Mouse (Mus musculus): ENCODE measurements around the gene Pdzd7. TPM values are rescaled to one million over a fixed set of nuclear protein-coding genes. Genes with fewer than 3 reads are reported as not detected.
"Not testable (repeated sequence)": the region's sequence is repeated elsewhere in the genome, so short reads cannot be mapped to it uniquely, and the experiment has no call there.

The Pdzd7 gene
- total RNA-seq, 4 experiments from 2014 or later, result 0.12 to 1.00 (median 0.56) TPM

DNA sequence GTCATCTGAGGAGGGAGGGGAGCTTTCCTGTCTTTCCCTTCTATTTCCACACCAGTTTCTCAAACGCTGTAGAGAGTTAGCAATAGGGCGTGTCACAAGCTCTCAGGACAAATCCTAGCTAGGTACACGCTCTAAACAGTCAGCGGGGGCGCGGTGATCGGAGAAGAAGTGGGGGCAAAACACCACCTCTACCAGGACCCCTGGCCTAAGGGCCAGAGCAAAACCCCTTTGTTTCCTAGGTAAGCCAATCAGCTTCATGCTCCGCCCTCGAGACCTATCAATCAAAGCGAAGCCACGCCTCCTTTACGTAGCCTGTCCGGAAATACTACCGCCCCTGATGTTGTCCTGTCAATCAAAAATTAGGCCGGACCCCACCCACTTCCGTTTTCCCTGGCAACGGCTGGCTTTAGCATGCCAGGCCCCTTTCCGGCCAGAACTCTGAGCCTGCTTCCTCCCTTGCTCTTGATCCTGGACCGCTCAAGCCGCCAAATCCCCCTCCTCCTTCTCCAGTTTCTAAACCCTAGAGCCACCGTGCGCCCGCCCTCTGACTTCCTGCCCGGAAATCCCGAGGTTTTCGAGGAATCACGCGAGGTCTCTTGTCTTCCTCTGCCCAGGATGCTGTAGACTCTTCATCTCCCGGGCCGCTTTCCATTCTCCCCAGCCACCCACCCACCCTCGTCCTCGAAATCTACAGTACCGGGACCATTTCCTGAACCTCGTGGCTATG is 12.8 kb upstream of the Pdzd7 start:
- peak; percentile 92 for DNase-seq

DNA sequence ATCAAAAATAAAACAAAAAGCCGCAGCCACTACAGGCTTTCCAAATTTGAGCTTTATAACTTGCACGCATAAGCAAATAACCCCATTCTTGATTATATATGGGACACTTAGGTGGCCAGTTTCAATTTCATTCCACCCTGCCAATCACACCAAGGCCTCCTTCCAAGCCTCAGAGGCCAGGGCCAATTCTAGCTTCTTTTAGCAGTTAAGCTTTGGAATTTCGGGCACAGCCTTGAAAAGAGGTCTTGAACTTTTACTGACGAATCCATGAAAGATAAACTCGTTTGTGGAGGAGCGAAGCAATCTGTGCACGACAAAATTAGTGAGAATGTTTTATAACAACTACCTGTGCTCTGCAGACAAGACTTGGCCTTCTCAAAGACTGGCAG is 12.2 kb upstream of the Pdzd7 start:
- peak; percentile 63 for DNase-seq

DNA sequence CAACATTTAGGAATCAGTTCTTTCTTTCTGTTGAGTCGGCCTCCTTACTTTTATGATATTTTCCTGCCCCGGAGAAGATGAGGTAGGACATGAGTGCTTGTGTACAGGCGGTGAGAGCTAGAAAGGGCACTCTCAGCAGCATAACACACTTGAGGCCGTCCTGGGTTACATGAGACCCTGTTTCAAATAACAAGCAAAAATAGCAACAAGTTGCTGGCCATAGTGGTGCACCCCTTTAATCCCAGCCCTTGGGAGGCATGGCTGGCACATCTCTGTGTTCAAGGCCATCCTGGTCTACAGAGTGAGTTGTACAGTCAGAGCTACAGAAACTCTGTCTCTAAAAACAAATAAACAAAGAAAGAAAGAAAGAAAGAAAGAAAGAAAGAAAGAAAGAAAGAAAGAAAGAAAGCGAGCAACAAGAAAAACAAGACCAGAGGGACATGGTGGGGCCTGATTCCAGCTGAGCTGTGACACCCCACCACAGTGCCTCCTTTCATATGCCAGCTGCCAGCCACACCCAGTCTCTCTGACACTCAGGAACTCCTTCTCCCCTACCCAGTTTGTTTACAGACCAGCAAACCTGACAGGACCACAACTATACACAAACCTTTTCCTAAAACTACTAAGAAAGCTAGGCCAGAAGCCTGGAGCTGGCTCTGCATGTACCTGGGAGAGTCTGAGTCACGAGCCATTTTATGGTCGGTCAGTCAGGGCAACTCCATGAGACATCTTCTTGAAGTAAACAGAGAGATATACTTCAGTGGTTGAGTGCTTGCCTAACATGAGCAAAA is 11.6 kb upstream of the Pdzd7 start:
- DNase-seq, result no peak

DNA sequence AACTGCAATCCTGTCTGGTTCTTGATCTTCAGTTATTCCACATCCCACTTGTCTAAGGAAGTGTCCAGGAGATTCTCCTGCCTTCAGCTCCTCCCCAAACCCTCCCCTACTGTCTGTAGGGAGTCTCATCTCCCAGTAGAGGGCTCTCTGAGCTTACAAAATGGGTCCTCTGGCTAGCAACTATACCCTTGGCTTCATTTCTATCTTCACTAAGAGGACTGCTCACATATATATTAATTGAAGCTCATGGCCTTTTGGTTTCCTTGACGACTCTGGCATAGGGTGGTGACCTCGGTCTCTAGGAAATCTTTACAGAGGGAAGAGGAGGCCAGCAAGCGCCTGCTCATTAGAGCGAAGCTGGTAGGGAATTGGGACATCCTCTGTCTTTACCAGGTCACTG is 10.8 kb upstream of the Pdzd7 start:
- DNase-seq, result no peak

DNA sequence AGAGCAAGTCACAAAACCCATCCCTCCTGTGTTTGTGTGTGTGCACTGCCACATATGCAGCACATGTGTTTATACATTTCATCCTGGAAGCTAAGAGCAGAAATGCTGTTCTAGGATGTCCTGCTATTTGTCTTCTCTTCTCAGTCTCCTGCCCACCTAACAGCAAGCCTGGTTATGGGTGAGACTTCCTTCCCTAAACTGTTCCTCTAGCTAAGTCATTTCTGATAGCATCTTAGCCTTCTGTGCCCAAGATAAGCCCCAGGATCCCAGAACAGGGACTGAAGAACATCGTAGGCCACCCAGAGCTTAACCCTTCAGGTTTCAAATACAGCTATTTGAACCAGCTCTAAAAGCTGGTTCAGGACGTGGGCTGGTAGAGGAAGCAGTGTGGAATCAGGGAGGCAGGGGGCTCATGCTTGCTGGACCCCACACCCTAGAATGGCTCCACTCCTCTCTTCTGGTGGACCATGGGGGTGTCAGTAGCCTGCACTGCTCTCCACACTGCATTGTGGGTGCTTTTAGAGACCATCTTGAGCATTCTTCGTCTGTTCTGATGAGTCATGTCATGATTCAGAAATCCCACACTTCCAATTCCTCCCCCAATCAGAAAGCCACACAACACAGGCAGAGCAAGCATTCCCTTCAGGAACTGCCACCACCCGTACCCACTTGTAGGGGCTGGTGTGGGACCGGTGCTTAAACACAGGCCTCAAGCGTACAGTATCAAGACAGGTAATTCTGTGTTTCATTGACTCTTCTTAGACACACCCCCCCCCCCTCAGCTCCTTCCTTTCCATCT is 9.6 kb upstream of the Pdzd7 start:
- DNase-seq, result no peak

DNA sequence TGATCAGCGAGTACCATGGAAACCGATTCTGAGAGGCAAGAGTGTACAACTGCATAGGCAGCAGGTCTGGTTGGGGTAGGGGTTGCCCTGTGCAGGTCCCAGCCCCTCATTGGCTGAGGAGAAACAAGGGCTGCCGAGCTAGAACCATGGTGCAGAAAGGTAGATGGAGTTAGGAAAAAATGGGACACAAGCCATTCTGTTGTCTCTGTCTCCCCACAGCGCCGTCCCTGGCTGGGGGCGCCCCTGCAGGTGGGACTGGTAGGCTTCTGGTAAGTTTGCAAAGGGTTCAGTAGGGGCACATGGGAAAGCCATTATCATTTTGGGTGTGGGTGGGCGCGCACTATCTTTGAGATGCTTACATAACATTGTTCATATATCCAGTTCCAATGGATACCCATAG is 7.9 kb upstream of the Pdzd7 start:
- DNase-seq, result no peak

DNA sequence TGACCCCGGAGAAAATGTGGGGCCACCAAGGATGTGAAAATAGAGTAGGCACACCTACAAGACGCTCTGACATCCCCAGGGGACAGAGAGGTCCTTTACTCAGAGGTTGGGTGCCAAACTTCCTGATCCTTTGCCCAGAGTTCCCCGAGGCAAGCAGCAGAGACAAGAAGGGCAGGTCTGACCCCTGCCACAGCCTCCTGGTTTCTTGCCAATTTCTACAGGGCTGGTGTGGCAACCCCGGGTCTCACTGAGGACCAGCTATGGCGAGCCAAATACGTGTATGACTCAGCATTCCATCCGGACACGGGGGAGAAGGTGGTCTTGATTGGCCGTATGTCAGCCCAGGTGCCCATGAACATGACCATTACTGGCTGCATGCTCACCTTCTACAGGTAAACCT is 4.0 kb upstream of the Pdzd7 start:
- DNase-seq, result no peak

DNA sequence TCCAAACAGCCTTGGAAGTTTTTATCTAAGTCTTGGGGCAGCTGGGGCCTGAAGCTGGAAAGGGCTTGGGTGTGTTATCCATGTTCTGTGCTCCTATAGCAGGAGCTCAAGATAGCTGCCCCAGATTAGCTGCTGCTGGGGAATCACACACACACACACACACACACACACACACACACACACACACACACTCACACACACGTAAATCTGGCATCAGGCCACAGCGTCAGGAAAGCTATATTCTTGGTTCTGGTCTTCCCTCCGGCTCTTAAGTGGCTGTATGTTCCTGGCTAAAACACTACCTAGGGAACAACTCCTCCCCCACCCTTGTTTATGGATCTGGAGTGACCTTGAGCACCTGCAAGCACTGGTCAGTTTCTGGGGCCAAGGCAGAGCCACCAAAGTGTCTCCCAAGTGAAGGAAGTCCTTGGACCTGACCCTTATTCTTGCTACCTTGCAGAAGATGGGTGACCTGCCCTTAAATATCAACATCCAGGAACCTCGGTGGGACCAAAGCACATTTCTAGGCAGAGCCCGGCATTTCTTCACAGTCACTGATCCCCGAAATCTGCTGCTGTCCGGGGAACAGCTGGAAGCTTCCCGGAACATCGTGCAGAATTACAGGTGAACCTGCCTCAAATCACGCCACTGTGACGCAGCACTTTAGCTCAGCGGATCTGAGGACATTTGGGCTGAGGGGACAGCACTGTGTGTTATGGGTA is 3.3 kb upstream of the Pdzd7 start:
- no peak for DNase-seq

DNA sequence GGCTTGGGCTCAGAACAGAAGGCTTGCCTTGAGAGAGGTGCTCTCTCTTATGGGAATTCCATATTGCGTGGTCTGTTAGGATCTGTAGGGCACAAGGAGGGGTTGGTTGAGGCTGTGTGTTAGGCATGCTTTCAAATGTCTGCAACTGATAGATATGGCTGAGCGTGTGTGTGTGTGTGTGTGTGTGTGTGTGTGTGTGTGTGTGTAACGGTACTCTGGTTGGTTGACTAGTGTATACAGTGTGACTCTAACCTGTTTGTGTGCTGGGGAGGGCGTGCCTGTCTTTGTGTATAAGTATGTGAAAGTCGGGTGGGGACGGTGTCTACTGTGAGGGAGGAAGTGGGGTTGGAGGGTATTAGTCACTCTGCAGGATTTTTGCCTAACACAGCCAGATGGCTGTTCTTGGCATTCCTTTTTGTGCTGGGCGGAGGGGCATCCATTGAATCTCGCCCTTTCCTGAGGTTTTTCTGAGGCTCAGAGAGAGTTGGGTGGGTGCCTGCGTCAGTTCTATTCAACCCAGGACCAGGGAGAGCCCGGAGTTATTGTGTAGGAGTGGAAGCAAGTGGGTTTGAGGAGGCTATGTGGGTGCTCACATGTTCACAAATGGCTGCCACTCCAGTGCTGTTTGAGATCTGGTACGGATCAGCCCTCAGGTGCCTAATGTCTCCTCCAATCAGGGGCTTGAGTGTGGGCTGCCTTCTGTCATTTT is 2.6 kb upstream of the Pdzd7 start:
- no peak for DNase-seq

DNA sequence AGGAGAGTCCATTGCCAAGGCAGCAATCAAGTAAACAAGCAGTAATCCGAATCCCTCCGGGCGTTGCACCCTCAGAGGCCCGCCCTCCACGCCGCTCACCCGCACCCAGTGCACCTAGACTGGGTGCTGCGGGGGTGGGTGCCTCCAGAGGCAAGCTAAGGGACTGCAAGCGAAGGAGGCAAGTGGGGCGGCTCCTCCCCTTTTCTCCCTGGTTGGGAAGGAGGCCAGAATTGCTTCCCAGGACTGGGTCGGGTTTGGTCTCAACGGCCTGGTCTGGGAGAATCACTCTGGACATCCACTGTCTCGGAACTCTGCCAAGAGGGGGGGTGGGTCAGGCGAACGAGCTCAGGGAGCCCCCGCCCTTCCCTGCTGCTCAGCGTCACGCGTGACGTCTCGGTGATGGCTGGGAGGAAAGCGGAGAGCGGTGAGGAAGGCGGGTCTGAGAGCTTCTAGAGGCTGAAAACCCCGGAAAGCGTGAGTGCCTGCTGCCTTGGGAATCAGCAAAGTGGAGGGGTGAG is 2.0 kb upstream of the Pdzd7 start, which contains the start of gene Sfxn3:
Gene Sfxn3, plus strand, starts transcription at position 87 of the 518 bp plus-strand sequence.
- DNase-seq, result peak; percentile 94

DNA sequence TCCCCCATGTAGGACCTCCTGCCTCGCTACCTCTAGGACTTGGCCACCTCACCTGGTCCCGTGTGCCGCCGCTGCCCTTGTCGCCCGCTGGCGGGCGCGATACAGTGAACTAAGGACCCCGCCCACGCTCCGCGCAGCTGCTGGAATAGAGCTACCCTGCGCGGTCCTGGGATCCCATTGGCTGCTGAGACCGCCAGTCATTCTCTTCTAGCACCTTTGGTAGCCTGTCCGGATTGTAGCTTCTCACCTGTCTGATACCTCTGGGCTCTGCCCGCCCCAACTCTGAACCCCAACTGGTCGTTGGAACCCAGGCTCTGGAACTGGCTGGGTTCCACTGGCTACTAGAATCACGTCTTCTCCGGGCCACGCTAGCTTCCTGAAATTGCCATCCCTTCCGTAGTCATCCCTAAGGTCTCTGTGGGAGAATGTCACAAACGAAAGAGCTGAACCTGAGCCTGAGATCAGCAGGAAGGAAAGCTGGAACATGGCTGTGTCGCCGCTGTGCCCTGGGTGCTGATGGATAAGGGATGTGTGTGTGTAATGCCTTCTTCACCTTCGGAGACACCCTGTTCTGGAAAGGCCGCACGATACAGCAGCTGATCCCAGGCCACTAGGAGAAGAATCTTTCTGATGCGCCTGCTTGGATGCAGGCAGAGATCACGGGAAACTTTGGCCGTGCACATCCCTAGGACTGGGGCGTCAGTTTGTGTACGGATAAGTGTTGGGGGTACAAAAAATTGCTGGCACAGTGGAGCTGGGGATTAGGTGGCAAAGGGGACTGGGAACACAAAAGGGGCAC is 1.2 kb upstream of the Pdzd7 start:
- peak; percentile 80 for DNase-seq

DNA sequence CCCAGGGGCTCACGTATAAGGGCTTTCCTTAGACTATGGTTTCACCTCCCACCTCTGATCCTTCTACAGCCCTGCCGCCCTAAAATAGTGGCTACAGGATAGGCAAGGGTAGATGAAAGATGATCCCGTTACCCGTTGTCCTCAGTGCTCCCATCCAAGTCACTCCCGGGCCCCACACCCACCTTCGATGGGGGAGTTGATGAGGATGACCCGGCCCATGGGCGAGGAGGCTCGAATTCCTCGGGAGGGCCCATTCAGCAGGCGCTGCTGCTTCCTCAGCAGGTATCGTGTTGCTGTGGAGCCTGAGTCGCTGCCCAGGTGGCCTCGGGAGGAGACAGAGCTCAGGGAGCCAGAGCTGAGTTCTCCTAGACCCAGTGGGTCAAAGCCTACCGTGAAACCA is 281 bp downstream of the Pdzd7 start:
- DNase-seq, result no peak

DNA sequence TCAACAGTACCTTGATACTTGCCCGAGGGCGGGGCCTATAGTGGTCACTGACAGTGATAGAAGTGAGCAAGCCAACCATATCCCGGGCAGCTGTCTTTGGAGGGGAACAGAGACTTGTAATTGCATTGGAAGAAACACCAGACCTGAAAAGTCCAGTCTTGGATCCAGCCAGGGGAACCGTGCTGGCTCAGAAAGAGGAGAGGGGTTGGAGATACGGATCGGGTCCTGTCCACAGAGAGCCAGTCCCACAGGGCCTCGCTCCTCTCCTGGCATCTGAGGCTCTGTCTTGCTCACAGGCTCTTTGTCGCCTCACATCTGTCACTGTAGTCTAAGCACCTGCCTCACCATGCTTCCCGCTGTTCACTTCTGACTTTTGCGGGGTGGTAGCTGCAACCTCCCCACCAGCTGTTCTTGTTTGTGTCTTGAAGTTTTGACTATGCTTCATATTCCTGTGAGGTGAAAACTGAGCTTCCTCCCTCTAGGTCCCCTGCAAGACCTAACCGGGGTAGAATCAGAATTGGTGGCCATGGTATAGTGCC is 1.1 kb downstream of the Pdzd7 start:
- DNase-seq, result no peak

DNA sequence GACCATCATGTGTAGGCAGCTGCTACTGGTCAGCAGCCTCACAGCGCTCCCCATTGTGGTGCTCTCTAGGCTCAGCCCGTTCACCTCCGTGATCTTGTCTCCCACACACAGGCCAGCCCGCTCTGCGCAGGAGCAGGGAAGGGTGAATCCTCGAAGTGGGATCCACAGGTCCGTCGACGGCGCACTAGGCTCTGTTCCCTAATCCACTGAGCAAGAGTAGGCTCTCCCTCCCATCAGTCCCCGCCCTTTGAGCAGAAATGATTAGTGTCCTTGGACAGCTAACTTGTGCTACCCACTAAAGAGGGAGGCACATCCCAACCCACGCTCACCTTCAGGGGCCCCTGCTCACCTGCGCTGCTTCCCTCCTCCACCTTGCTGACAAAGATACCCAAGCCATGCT is 5.3 kb downstream of the Pdzd7 start:
- no peak for DNase-seq

DNA sequence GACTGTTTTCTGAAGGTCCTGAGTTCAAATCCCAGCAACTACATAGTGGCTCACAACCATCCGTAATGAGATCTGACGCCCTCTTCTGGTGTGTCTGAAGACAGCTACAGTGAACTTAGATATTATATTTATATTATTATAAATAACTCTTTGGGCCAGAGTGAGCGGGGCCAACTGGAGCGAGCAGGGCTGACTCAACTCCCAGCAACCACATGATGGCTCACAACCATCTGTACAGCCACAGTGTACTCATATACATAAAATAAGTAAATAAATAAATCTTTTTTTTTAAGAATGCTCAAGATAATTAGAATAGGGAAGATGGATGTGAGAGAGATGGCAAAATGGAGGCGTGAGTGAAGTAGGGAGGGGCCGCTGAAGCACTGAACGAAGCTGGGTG is 7.3 kb downstream of the Pdzd7 start:
- not testable (repeated sequence) for DNase-seq

DNA sequence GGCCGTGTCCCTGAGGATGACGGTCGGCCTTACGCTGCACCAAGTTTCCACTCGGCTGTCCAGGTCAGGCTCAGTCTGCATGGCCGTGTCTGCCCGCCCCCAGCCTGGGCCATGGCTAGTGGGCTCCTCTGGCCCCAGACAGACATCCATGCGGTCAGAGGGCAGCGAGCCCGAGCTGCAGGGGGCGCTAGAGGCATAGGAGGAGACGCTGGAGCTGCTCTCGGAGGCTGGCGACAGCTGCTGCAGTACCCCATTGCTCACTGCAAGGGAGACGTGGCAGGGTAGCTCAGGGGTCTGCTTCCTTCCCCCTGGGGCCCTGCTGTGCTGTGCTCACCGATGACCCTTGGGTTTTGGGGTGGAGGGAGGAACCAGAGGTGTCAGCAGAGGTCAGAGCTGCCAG is 8.7 kb downstream of the Pdzd7 start:
- DNase-seq, result no peak

DNA sequence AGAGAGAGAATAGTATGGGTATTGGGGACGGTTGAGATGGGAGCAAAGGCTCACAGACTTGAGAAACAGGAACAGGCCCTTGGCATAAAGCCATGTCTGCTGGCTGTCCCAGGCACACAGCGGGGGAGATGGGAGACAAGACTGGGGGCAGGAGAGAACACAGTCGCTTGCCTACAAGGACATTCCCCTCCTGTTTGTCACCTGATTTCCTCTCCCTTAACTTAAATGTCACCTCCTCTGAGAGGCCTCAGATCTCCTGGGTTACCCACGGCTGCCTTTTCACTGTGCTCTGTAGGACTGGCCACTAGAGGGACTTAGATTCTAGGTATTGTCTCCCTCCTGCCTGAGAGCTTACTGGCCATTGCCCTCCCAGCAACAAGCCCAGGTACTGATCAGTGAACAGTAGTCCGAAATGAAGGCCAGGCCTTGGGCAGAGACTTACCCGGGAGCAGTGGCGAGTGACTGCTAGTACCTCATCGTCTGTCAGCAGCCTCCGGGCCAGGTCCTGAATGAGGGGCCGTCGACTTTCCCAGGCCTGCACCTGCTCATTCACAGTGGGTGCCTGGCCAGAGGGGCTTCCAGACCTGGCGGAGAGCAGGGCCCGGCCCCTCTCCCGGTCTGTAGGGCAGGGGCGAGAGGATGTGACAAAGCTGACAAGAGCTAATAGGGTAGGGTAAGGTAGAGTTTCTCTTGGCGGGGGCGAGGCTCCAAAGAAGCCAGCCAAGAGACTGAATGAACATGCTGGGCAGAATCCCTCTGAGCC is 12.8 kb downstream of the Pdzd7 start:
- no peak for DNase-seq

DNA sequence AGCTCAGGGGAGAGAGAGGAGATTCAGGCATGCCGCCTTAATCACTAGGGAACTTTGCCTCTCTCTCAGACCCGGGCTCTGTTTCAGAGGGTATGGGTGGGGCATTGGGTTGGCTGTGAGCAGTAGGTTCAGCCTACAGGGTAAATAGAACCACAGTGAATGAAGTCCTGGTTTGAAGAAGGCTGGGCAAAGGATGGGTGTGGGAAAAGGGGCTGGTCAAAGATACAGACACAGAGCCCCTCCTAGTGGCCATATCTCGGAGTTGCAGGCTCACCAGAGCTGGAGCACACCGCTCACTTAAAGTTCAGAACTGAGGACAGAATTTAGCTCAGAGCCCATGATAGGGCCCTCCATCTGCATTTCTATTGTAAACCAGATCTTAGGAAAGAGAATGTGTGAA is 13.7 kb downstream of the Pdzd7 start:
- no peak for DNase-seq

Data from adrenal gland, adult 8-10 months (tissue).